Mouse (Mus musculus): ENCODE measurements at regions not wholly inside any gene's neighbourhood (a gene's known extent, or its start where the extent isn't known, plus 50 kb on each side); places are given as distances from the start of the nearest gene placed in this dataset.

DNA sequence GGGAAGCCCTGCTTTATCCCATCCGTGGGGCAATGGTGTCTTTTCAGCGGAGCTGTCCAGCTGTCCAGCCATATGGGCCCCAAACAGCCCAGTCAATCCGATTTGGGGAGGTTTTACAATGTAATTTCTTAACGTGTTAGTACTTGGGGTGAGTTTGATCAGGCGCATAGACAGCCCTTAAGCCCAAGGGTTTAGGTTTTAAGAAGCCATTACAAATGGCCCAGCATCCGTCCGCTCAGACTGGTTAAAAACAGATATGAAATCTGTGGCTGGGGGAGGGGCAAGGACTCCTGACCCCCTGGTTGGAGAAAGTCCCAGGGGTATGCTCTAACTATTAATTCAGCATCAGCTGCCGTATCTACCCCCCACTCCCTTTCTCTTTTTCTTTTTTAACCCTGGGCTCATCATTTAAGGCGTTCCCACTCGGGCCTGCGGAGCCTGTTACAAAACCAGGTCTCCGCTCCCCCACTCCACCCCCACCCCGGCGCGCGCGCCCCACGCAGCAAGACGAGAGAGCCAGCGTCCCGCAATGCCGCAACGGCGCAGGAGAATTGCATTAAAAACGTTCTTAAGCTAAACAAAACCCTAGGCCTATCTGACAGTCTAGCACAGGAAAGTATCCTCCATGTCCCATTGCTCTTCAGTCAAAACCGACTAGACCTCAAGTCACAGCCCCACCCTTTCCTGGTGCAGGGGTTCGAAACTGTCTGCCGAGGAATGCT lies 481.5 kb downstream of the Prss52 start:
- TF ChIP-seq POLR2A (IDR thresholded peaks at IDR 0.05; ENCODE audit: insufficient read depth, low read length) (no peak), CTCF (IDR thresholded peaks at IDR 0.05; ENCODE audit: low read depth, low read length) (no peak)
